Mouse (Mus musculus) lung, adult 10 weeks (tissue): ENCODE data around the gene Chil5. TPM values are rescaled to one million over a fixed set of nuclear protein-coding genes. Genes with fewer than 3 reads are reported as not detected.

Experiments used
- polyA plus RNA-seq: library from polyadenylated mRNA; stranded (reverse); fragments of 350-450 nt; fragmentation: Illumina TruSeq; extraction: RNeasy Lipid Tissue Mini Kit (QIAGEN cat#74804); gene quantifications from one replicate; pipeline ENCODE4 v1.2.3, GENCODE M21; 2014; ENCODE audit warnings: low read depth, low replicate concordance; ENCODE audit not compliant: insufficient read depth

Gene Chil5
- not detected for polyA plus RNA-seq

DNA sequence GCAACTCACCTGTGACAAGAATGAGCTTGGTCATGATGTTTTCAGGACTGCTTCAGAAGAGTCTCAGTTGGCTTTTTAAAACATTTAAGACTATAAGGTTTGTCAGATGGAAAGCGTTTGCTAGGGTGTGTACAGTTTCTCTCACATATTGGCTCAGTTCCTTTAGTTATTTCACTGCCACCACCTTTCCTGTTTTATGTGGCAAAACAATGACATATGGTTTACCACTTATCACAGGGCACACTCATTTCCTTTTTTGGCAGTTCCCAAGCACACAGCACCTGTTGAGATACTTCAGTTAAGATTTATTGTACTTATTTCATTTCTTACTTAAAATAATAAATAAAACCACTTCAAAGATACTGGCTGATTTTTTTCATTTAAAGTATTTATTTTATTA is at the start of gene Chil5:
TSS of gene Chil5 (minus strand) at position 34 of the 400 bp plus-strand sequence.

DNA sequence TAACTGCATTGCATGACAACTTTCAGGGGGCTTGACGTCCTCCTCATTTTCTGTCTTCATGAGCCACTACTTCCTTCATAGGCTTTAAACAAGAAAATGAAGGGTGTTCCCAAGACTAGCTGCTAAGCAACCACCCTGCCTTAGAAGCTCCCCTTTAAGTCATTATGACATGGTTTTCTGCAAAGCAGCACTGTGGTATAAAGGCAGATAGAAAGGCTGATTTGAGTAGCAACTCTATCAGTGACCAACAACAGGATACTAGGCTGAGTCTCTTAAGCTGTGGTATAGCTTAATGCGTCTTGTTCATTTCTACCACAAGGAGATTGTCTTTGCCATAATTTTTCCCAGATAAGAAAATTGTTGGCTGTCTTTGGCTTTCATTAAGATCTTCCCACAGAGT is 18.1 kb downstream of the Chil5 start, which contains the start of gene Pifo:
TSS of gene Pifo (minus strand) at position 101 of the 400 bp plus-strand sequence.

DNA sequence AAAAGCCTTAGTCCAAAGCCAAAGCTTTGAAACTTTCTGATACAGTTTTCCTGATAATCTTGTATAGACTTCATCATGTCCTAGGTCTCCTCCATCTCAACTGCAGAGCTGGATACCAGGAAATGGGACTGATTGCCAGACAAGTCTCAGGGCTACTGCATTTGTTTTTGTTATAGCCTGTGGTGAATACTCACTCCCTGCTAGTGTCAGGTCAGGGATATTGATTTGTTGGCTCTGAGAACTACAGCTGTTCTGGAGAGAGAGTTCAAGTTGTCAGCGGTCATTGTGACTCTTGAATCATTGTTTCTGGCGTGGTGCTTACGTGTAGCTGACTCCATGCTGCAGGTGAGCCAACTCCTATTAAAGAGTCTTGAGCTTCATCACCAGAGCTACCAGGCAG is 59.2 kb downstream of the Chil5 start, which contains the start of gene Ovgp1:
TSS of gene Ovgp1 (plus strand) at position 301 of the 400 bp plus-strand sequence.

Other genes starting within 250 kb of the Chil5 start
- gene Rap1a, start 231.5 kb downstream of the Chil5 start, polyA plus RNA-seq: 185 TPM
- 0.76 TPM for gene Adora3, start 162.0 kb downstream of the Chil5 start, polyA plus RNA-seq
- gene Tmigd3, start 161.9 kb downstream of the Chil5 start, polyA plus RNA-seq: 1.5 TPM
- gene I830077J02Rik, start 100.2 kb downstream of the Chil5 start, polyA plus RNA-seq: 3.2 TPM
- 17.1 TPM for gene Wdr77, start 73.4 kb downstream of the Chil5 start, polyA plus RNA-seq
- 230 TPM for gene Atp5f1, start 72.7 kb downstream of the Chil5 start, polyA plus RNA-seq
- 0.94 TPM for gene Ovgp1, start 59.1 kb downstream of the Chil5 start, polyA plus RNA-seq
- 31.6 TPM for gene Pifo, start 18.2 kb downstream of the Chil5 start, polyA plus RNA-seq
- 70.3 TPM for gene Chia1, start 80.4 kb upstream of the Chil5 start, polyA plus RNA-seq
- 1,011 TPM for gene Chil3, start 134.8 kb upstream of the Chil5 start, polyA plus RNA-seq
- not detected for gene Chil4, start 186.7 kb upstream of the Chil5 start, polyA plus RNA-seq